Mouse (Mus musculus) urinary bladder, postnatal 4 days (tissue): ENCODE measurements around the gene Clybl.

Source experiments
- DNase-seq, 2 experiments: peaks; one replicate each; pipeline ENCODE4 v3.0.0; 2021 to 2022; ENCODE audit warnings: low spot score in 2 of 2

The Clybl gene

DNA sequence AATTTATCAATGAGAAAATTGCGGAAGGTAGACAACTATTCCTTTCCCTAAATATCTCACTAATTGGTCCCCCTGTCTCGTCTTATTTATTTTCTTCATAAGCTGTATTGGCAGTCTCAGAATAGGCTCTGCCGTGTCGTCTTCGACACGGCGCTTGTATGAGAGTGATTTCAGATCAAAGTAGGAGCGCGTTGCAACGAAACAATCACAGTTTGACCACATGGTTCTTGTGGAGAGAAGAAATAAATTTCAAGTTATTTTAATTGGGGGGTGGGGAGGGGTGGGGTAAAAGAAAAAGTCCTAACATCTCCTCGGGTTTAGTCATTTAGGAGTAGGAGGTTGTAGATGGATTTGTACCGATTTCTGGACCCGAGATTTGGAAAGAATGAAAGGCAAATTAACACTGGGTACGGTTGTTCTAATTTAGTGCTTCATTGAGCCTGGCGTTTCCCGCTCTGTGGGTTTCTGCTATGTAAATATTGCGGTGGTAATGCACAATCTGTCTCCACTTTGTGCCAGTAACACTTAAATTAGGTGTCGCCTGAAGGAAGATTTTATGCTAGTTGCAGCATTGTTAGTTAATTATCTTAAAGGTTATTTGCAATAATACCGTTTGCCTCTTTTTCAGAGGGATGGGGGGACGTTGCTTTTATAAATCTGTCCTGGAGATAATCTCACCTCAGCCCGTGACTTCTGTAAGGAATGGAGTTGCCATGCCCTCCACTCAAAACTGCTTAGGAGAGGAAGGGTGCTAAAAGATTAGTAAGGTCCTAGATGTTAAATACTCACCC is 203.1 kb downstream of the Clybl start:
- peak in 1 of 2 experiments; percentile 16 for DNase-seq

DNA sequence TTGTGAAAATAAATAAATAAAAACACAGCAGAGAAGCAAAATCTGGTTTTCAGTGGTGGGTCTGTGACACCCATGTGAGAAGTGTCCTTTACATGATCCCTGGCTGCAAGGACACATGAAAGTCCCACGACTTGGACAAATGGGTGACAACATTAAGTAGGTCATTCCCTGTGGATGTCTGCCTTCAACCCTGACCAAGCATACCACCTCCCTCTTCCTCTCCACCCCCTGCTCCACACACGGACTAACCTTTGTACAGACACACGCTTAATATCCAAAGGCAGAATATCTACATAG is 203.7 kb downstream of the Clybl start:
- peak in 1 of 2 experiments; percentile 10 for DNase-seq

DNA sequence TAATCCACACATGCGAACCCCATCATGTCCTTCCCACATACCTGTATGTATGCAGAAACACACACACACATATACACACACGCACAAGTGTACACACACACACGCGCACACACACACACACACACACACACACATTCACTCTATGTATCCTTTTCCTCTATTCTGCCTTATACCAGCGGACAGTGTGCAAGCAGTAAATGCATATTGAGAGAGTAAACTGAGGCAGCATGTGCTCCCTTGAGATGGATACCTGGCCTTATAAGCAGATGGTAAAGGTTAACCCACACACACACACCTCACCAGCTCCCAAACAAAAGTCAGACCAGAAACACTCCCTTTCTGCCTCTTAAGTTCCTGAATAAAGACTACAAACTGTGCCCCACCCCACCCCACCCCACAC is 204.3 kb downstream of the Clybl start:
- DNase-seq: peak in 1 of 2 experiments; percentile 17

DNA sequence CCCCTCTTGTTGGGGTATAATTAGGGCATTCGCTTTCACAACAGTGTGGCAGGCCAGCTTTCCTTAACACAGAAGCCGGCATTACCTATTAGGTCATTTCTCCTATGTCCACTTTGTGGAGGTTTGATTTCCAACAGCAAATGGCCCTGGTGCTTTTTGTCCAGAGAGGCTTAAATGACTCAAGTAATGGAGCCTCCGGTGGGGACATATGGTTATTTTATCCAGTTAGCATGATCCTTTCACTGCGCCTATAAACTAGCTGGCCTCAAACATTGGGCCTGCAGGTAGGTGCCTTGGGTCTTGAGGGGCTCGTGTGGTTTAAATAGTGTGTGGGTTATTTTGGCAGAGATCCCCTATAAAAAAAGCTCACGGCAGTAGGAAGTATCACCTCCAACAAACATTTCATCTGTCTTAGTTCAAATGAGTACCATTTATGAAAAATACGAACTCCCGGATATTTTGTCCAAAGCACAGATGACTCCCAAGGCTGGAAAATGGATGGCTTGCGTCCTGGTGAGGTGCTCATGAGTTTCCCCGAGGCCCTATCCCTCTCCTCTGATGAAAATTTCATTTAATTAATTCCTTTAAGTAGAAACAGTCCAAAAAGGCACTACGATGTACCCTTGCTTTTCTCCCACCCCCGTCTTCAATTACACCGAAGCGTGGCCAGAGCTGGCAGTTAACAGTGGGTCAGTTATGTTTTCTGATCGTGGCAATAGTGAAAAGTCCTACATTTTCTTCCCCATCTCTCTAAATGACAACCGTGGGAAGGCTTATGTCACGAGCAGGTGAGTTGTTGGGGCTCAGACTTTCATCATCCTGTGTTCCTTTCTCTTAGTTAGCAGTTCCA is 205.0 kb downstream of the Clybl start:
- peak in 1 of 2 experiments; percentile 23 for DNase-seq

DNA sequence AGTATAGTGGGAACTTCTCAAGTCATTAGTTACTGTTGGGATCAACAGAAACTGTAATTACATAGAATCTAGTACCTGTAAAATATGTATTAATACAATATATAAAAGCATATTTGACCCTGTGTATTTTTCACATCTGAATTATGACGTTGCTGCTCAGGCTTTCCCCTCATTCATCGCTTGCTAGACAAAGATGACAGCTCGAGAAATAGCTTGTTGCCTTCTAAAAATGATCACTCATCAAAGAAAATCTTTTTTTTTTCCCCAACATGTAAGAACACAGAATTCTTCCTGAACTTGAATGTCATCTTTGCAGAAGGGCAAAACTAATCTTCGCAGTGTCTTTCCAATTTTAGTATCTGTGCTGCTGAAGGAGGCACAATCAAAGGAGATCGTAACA is 206.3 kb downstream of the Clybl start:
- no peak for DNase-seq

DNA sequence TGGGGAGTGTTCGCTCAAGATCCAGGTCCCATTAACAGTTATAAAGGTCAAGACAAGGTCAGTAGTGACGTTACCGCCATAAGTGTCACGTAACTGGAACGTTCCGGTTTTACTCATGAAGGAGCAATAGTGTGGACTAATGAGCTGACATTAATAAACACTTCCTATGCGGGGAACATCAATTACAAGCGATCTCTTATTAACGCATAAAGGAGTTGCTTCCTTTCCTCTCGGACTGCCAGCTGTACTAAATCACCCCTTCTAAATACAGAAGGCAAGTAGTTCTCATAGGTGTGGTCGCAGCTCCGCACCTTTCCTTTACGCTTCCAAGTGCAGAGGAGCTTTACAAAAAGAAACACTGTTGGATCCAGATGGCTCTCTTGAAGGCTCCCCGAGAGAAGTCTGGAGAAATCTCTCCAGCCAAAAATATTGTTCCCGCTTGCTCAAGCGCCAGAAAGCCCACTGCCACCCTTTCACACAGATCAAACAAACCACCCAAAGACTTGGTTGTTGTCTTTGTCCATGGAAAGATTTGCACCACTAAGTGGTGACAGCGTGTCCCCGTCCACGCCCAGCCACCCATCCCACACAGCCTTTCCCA is 207.0 kb downstream of the Clybl start:
- no peak for DNase-seq

DNA sequence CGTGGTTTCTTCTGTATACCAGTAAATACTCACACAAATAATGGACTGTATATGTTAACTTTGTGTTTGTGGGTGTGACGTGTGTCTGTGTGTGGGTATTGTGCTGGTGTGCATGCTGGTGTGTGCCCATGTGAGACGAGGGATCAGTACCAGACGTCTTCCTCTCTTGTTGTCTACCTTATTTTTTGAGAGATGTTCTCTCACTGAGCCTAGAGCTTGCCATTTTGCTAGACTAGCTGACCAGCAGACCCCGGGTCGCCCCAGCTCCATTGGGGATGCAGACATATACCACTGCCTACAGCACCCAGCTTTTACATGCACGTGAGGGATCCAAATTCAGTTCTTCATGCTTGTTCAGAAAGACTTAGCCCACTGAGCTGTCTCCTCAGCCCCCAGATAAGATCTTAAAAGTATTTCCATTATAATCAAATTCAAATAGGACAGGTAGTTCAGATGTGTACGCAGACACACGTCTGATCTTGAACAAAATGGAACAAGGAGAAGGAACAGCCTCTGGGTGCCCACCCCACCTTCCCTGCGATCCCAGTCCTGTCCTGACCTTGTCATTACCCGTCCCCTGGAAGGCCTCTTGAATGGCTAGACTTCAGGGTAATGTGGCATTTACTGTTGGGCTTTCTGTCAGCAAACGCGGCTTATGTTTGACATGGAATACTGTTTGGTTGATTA is 208.3 kb downstream of the Clybl start:
- DNase-seq: no peak

DNA sequence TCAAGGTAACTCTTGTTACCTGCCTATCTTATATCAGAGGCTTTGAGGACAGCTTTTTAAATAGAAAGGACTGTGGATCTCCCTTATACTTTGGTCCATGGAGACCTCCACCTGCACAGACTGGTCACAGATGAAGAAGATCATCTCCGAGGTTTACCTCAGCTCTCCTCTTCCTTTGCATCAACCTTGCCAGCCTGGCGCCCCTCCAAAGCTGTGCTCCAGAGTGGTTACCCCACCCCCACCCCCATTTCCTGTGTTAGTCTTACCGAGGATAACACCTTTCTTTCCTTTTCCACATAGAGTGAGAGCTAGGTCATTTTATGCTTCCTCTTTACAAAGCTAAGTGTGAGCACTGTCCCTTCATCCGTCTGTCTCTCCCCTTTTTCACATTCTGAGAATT is 209.4 kb downstream of the Clybl start:
- no peak for DNase-seq

DNA sequence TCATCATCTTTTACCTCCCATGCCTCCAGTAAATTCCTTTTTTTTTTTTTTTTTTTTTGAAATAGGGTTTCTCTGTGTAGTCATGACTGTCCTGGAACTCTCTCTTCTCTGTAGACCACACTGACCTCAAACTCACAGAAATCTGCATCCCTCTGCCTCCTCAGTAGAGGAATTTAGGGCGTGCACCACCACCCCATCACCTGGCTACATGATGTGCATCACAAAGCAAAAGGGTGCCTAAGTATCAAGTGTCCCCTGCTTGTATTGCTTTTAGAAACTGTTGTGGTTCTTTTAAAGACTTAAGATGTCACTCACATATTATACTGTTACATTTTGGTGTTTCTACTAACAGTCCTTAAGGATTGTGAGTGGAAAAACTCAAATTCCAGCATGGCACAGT is 211.6 kb downstream of the Clybl start:
- no peak for DNase-seq

DNA sequence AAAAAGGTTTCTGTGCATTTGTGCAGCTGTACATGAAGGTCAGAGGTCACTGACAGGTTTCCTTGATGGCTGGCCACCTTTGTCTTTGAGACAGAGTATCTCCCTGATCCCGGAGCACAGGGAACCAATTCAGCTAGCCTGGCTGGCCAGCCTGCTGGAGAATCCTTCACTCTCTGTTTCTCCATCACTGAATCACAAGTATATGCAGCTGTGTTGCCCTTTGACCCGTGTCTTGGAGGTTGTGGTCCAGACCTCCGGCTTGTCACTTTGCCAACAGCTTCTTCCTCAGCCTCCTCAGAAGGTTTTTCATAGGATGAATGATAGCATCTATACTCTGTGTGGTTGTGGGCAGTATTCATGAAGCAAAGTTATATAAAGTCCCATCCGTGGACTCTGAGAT is 217.2 kb downstream of the Clybl start:
- DNase-seq: no peak

DNA sequence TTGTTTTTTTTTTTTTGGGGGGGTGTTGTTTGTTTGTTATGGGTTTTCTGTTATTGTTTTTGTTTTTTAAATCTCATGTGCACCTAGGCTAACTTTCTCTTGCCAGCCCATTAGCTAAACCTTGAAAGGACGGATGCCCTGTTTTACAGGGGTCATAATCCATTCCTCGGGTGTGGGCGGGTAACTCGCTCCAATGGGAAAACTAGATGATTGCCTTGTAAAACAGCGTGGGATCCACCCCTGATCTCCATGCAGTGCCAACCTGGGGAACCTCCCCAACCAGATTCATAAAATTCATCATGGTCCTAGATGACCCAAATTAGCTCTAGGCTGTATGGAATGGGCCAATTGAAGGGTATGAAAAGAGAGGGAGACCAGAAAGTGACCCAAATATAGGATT is 218.4 kb downstream of the Clybl start:
- DNase-seq: no peak

DNA sequence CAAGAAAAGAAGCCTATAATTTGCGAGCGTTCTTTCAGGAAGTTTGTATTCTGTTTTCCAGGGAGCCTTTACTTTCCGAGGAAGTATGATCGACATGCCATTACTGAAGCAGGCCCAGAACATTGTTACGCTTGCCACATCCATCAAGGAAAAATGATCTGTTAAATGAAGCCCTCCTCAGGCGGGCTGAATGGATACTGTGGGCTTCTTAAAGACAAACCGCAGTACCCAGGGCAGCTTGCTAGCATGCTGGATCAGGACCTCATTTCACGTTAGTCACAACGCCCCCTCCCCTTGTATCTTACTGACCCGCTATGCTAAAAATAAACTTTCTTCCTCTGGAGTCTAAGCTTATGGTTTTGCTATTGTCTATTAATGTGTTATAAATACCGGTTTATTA is 220.4 kb downstream of the Clybl start:
- no peak for DNase-seq

DNA sequence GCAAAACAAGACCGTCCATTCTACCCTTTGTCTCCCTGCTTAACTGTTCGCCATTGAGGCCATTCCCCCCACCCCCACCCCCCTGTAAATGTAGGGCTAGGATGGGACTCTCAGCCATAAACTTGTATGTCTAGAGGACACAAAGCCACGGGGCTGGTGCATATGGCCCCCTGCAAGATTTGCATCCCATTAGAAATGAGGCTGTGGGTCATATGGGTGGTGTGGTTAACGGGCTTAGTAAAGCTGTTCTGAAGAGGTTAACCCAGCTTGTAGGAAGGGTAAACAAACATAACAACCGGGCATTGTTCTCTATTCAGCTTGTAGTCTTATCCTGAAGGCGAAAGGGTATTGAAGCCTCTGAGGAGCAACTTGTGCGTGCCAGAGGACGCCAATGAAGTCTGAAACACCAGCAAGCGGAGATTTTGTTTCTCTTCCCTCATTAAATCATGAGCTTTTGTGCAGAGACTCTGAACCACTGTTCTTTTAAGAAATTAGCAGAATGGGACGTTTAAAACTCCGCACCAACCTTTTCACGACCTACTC is 221.3 kb downstream of the Clybl start:
- DNase-seq: no peak

DNA sequence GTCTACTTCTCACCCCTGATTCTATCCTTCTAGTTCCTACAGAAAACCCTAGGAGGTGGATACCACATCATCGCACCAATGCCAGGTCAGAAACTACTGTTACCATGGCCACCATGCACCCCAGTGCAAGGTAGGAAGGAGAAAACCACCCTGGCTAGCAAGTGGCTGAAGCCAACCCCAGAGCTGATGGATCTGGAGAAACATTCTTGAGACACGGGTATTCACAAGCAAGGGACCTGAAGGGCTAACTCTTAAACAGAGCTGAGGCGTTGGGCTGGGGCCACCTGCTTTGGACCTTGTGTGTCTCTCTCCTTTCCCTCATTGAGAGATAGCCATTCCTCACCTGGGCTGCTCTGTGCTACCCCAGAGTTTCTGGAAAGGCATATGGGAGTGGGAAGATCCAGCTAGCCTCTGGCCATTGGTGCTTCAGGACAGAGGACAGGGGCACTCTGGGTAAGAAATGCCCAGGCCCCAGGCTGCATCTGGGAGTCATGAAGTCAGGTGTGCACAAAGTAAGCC is 222.0 kb downstream of the Clybl start:
- no peak for DNase-seq

DNA sequence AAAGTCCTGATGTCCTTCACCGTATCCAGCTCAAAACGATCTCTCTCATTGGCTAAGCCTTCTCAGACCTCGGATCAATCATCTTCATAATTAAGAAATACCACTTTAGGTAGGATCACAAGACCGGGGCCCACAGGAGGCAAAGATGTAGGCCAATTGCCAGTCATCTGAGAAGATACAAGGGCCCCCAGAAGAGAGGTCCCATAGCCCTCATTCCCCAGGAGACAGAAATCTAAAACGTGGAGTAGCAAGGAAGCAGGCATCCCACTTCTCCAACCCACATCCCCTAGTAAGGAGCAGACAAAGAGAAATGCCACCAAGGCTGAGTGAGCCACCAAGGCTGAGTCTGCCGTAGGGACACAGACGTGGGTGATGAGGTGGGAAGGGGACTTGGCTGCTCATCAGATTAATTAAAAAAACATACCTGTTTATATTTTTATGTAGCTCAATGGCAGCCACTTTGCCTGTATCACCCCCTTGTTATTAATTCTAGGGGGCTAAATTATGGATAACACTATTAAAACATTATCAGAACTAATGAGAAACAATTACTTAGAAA is 223.2 kb downstream of the Clybl start:
- no peak for DNase-seq

DNA sequence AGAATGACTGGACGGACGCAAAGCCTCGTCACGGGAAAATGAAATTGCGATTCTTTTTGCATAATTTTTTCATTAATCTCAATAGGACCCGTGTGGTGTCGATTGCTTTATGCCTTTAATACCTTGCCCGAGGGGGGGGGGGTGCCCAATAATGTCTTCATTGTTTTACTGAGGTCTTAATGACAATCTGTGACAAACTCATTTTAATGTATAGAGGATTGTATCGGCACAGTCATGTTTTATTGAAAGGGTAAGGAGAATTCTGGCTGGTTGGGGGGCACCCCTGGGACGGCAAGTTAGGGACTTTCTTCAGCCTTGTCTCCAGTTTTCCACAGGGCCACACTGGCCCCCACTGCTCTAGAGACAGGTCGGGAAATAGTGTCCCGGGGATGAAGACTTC is 223.7 kb downstream of the Clybl start:
- no peak for DNase-seq

DNA sequence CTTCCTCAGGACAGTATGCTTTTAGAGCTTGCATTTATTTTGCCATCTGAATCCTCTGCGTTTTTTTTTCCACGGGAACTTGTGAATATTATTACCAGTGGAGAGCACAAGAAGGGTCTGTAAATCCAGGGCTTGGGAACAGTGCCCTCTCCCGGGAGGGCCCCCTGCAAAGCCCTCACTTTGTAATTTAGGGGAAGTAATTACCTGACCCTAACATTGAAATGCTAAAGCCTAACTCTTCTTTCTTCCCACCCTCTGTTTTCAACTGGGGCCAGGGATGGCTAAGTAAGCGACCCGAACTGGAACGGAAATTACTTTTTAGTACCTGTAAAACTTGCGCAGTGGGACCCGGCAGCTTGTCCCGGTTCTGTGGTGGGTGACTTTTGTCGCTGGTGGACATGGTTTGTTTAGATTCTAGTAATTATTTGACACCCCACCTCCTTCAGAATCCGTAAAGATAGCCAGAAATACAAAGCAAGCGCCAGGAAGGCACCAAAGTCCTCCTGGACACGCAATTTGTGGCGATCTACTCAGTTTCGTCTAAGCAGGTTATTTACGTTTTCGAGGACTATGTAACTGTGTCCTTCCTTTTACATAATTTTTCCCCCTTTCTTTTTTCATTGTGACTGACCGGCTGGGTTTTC is 224.5 kb downstream of the Clybl start:
- DNase-seq: no peak

DNA sequence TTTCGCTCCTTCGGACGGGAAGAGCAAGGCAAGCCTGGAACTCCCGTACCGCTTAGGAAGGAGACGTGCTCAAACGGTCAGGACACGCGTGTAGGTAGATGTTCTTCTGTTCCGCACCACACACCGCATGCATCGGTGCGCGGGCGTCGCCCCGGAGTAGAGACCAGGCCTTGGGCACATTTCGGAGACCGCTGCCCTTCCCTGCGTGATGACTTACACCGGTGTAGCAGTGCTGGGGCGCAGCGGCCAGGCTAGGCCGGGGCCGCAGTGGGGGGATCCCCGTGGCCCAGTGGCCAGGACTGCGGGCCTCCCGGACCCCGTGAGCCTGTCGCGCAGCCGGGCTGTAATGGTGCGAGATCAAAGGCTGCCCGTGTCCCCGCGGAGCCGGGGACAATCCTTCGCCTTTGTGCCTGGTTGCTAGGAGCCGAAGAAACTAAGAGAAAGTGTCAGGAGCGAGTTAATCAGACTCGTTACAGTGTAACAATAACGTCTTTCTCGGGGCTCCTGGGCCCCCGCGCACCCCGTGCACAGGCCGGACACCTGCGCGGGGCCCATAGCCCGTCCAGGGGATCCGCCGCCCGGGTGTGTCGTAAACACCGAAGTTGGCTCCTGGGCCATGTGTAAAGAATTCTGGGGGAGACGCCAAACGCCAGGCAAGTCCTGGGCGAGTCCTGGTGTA is 225.2 kb downstream of the Clybl start:
- DNase-seq: no peak

DNA sequence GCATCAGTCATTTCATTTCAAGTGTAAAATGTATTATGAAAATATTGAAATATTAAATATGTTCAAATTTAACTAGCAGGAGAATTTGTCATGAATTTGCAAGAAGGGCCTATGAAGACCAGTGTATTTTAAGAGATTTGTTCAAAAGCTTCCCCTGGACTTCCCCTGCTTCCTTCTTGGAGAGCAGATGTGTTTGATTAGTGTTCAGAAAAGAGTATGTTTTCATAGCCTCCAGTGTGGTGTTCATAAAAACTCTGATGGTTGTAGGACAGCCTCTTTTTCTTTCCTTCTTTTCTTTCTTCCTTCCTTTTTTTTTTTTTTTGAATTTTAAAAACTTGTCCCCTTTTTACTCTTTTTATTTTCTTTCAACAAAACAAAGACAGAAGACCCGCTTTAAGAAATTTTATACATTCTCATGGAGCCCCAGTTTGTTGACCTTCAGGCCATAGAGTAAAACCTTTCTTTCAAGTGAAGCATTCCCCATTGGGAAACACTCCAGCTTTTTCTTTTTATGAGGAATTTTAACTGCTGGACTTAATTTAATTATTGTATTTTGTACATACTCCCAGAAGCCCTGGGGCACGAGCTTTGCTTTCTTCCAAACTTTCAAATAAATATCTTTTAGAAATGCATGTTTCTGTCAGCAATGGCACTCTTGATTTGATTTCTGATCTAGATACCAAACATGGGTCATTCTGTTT is 231.5 kb downstream of the Clybl start:
- no peak for DNase-seq

DNA sequence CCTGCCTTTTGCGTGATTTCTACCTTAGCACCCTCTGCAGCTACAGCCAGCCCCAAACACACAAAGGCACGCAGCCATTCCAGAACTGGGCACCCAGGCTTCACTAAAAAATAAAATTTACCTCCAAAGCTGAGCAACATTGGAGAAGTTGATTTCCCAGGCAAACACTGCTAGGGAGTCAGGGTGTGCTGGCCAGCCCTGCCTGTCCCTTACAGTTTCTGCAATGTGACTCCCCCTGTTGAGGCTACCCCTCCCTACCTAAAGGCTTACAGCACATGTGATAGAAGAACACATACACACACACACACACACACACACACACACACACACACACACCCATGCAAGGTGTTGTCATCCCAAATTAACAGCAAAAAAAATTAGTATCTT is 232.0 kb downstream of the Clybl start:
- DNase-seq: no peak
